In genomic region chr1:89070103-89070700, GRCm38 (mm10) we compare ENCODE assay signal across 8 mouse cellular contexts. TPM values are rescaled to one million over a fixed set of nuclear protein-coding genes. Genes with fewer than 3 reads are reported as not detected.
DNase-seq lines count a peak whose midpoint lies in the region; ATAC-seq and TF ChIP-seq lines count a peak whose summit lies in the region.

Sh3bp4 (plus strand) TSS chr1:89070415.

- under 1% methylated on average over 63 of the region's 63 CpGs for WGBS in hindbrain, embryonic 12.5 days
- 2% methylated on average over 47 of the region's 63 CpGs for WGBS in lung, postnatal 0 days

- no peaks in the 10 kb centered on the region for H3K9me3 ChIP-seq in hindbrain, embryonic 12.5 days (replicated peaks)
- H3K9me3 ChIP-seq in lung, postnatal 0 days (ENCODE audit: low read length), result no peaks in the 10 kb centered on the region

- no peak for TF ChIP-seq EP300 in lung, postnatal 0 days (IDR thresholded peaks at IDR 0.05)

- peak within 1 kb of the TSS; percentile 84 for H3K27ac ChIP-seq in hindbrain, embryonic 12.5 days
- peak within 1 kb of the TSS; percentile 93 for H3K27ac ChIP-seq in lung, postnatal 0 days (ENCODE audit: low read length)

- TF ChIP-seq CTCF in lung, postnatal 0 days (IDR thresholded peaks at IDR 0.05), result peak; percentile 47

- H3K4me1 ChIP-seq in hindbrain, embryonic 12.5 days, result peaks cover 47% of the 10 kb centered on the region
- peaks cover 15% of the 10 kb centered on the region; the same call in 1 of the 2 replicates for H3K4me1 ChIP-seq in lung, postnatal 0 days (ENCODE audit: insufficient read depth, low read depth, low read length)

- peak; percentile 94 for ATAC-seq in hindbrain, embryonic 12.5 days (ENCODE audit: low FRiP score)
- peak; percentile 95 for ATAC-seq in lung, postnatal 0 days

- peak; percentile 92 for DNase-seq in T-cell, adult 2 months (ENCODE audit: low spot score)
- peak; percentile 88 to 94 for DNase-seq in cerebellum, postnatal 25 days
- peak; percentile 94 for DNase-seq in frontal cortex, postnatal 14 days (ENCODE audit: low spot score in 2 of 2)
- DNase-seq in layer of hippocampus, postnatal 10 days (ENCODE audit: low spot score in 2 of 2), result peak; percentile 97 to 98
- peak; percentile 100 for DNase-seq in lung, postnatal 0 days (ENCODE audit: low spot score)
- peak; percentile 87 for DNase-seq in ovary, postnatal 10 days (ENCODE audit: low spot score)
- DNase-seq in thymus, postnatal 0 days (ENCODE audit: low spot score), result peak; percentile 97

- H3K36me3 ChIP-seq in hindbrain, embryonic 12.5 days, result no peaks in the 10 kb centered on the region
- no peaks in the 10 kb centered on the region for H3K36me3 ChIP-seq in lung, postnatal 0 days (ENCODE audit: insufficient read depth, low read length)

- no peaks in the 10 kb centered on the region for H3K27me3 ChIP-seq in hindbrain, embryonic 12.5 days
- no peaks in the 10 kb centered on the region for H3K27me3 ChIP-seq in lung, postnatal 0 days (replicated peaks; ENCODE audit: insufficient read depth, low read length)

- H3K4me3 ChIP-seq in hindbrain, embryonic 12.5 days, result peak within 1 kb of the TSS; percentile 83
- peak within 1 kb of the TSS; percentile 96 for H3K4me3 ChIP-seq in lung, postnatal 0 days (ENCODE audit: low read depth, low read length)

- peak within 1 kb of the TSS; percentile 85 for H3K9ac ChIP-seq in hindbrain, embryonic 12.5 days
- peak within 1 kb of the TSS; percentile 79 for H3K9ac ChIP-seq in lung, postnatal 0 days (replicated peaks; ENCODE audit: low read depth)

- H3K4me2 ChIP-seq in hindbrain, embryonic 12.5 days (replicated peaks), result peak within 1 kb of the TSS; percentile 68
- H3K4me2 ChIP-seq in lung, postnatal 0 days (replicated peaks; ENCODE audit: low read depth, low read length), result peak within 1 kb of the TSS; percentile 83

RNA-seq across cellular contexts. Expression of gene Sh3bp4, which starts in this region (rescaled TPM):
- 28.0 and 31.4 TPM in 2 replicates for polyA plus RNA-seq in hindbrain, embryonic 12.5 days (2016; fragmentation: Nextera tagmentation; extraction: Ambion mirVana)
- 10 to 100 TPM; 41.6 to 42.4 TPM for total RNA-seq in layer of hippocampus, postnatal 10 days (2021)
- 18.9 and 22.0 TPM in 2 replicates for polyA plus RNA-seq in lung, postnatal 0 days (2015; fragmentation: Nextera tagmentation; extraction: Ambion mirVana)
- polyA plus RNA-seq in thymus, postnatal 0 days (2015; fragmentation: Nextera tagmentation; extraction: Ambion mirVana), result 2.9 and 3.0 TPM in 2 replicates

Comparison
In these comparisons a context has a peak if more than half of its experiments do, and no peak if none do; other contexts are left out.
1. Peak in every context shown above with its lines: DNase-seq, ATAC-seq, H3K4me3 ChIP-seq and H3K27ac ChIP-seq.